Mouse (Mus musculus) kidney, adult 2 months (tissue): ENCODE measurements around the gene Car9. TPM values are rescaled to one million over a fixed set of nuclear protein-coding genes. Genes with fewer than 3 reads are reported as not detected.

Experiments used
- DNase-seq: peaks from one replicate; pipeline ENCODE4 v3.0.0; 2021
- H3K27ac ChIP-seq: fragments of 200-500 bp; 2 replicates; pipeline ENCODE4 v1.5.1; 2012; ENCODE audit warnings: low read depth, low read length, control low read depth, inconsistent platforms; ENCODE audit not compliant: insufficient read depth
- H3K27me3 ChIP-seq: fragments of 200-500 bp; replicated peaks from 2 replicates; pipeline ENCODE4 v1.6.1; 2012; ENCODE audit warnings: mild to moderate bottlenecking, moderate library complexity, low read length, inconsistent platforms; ENCODE audit not compliant: control insufficient read depth, insufficient read depth
- H3K36me3 ChIP-seq: fragments of 200-500 bp; 2 replicates; pipeline ENCODE4 v1.6.1; 2012; ENCODE audit warnings: mild to moderate bottlenecking, moderate library complexity, low read length, inconsistent platforms; ENCODE audit not compliant: control insufficient read depth, insufficient read depth
- H3K4me1 ChIP-seq: fragments of 200-500 bp; 2 replicates; pipeline ENCODE4 v1.6.1; 2011; ENCODE audit warnings: low read length; ENCODE audit not compliant: control insufficient read depth, insufficient read depth
- H3K4me3 ChIP-seq: fragments of 200-500 bp; 2 replicates; pipeline ENCODE4 v1.5.1; 2011; ENCODE audit warnings: mild to moderate bottlenecking, low read depth, low read length, control low read depth; ENCODE audit not compliant: insufficient read depth
- CTCF ChIP-seq: fragments of 200-500 bp; conservative IDR thresholded peaks from 2 replicates; pipeline ENCODE4 v1.5.1; 2011; ENCODE audit warnings: low read depth, mild to moderate bottlenecking, control low read depth, low read length, moderate library complexity, mixed read lengths; ENCODE audit not compliant: insufficient read depth, insufficient read length
- POLR2A ChIP-seq: fragments of 200-500 bp; IDR thresholded peaks from one replicate; pipeline ENCODE4 v1.6.1; 2011; ENCODE audit warnings: low read depth, low read length, control low read depth
- WGBS: fragments of 180-500 bp; shearing (Covaris S2); methylation state at CpG from one replicate; pipeline ENCODE4 v1.1.7; 2018; 5-methylcytosine and 5-hydroxymethylcytosine counted together
- polyA plus RNA-seq: library from polyadenylated mRNA; depleted of rRNA; stranded (reverse); fragments of >200 nt; gene quantifications from 2 replicates; pipeline ENCODE4 v1.2.3, GENCODE M21; 2012

Gene Car9
- polyA plus RNA-seq, 1 experiment, result 4.9 TPM

GRCm38 (mm10) chr4:43476604-43477003 lies 30.2 kb upstream of the Car9 start:
- H3K36me3 ChIP-seq, result no peaks in the 10 kb centered on the region
- no peaks in the 10 kb centered on the region for H3K4me1 ChIP-seq
- no peak overlapping the region for H3K4me3 ChIP-seq
- WGBS, result 78% methylated on average over 6 of the region's 6 CpGs
- H3K27me3 ChIP-seq, result no peaks in the 10 kb centered on the region
- TF ChIP-seq POLR2A (no peak), CTCF (no peak; the same call in 1 of the 2 replicates)
- no peak overlapping the region for H3K27ac ChIP-seq
- peak; percentile 55 for DNase-seq

GRCm38 (mm10) chr4:43477857-43478533 lies 28.8 kb upstream of the Car9 start:
- Histone ChIP-seq H3K4me3 (peak overlapping the region; percentile 27), H3K36me3 (no peaks in the 10 kb centered on the region), H3K27ac (no peak overlapping the region), H3K4me1 (no peaks in the 10 kb centered on the region), H3K27me3 (no peaks in the 10 kb centered on the region)
- TF ChIP-seq CTCF, result peak; percentile 62
- TF ChIP-seq POLR2A, result no peak
- WGBS, result 18% methylated on average over 11 of the region's 11 CpGs
- DNase-seq, result peak; percentile 93

GRCm38 (mm10) chr4:43478534-43478858 lies 28.3 kb upstream of the Car9 start:
- Histone ChIP-seq H3K36me3 (no peaks in the 10 kb centered on the region), H3K27me3 (no peaks in the 10 kb centered on the region), H3K4me1 (no peaks in the 10 kb centered on the region), H3K27ac (no peak overlapping the region), H3K4me3 (peak overlapping the region; percentile 27)
- WGBS, result 37% methylated on average over 8 of the region's 8 CpGs
- no peak for DNase-seq
- no peak for TF ChIP-seq CTCF

- peak; percentile 61 for DNase-seq
- H3K36me3 ChIP-seq, result no peaks in the 10 kb centered on the region
- H3K27me3 ChIP-seq, result no peaks in the 10 kb centered on the region
- TF ChIP-seq POLR2A, result no peak
- peak; percentile 34; the same call in 1 of the 2 replicates for TF ChIP-seq CTCF
- WGBS, result 54% methylated on average over 24 of the region's 24 CpGs
- peak overlapping the region; percentile 4; the same call in 1 of the 2 replicates for H3K4me3 ChIP-seq
- no peak overlapping the region for H3K27ac ChIP-seq
- H3K4me1 ChIP-seq, result no peaks in the 10 kb centered on the region
Observed at GRCm38 (mm10) chr4:43478906-43479832, 27.6 kb upstream of the Car9 start.

- WGBS, result 78% methylated on average over 5 of the region's 5 CpGs
- no peak for TF ChIP-seq CTCF
- peak; percentile 42 for DNase-seq
- Histone ChIP-seq H3K4me3 (no peak overlapping the region), H3K27ac (no peak overlapping the region), H3K4me1 (no peaks in the 10 kb centered on the region), H3K36me3 (no peaks in the 10 kb centered on the region), H3K27me3 (no peaks in the 10 kb centered on the region)
Observed at GRCm38 (mm10) chr4:43480985-43481384, 25.8 kb upstream of the Car9 start.

GRCm38 (mm10) chr4:43481894-43482456 lies 24.8 kb upstream of the Car9 start:
- H3K27me3 ChIP-seq, result no peaks in the 10 kb centered on the region
- no peak overlapping the region for H3K4me3 ChIP-seq
- H3K4me1 ChIP-seq, result no peaks in the 10 kb centered on the region
- TF ChIP-seq CTCF (no peak), POLR2A (no peak)
- no peak overlapping the region for H3K27ac ChIP-seq
- WGBS, result 76% methylated on average over 7 of the region's 7 CpGs
- H3K36me3 ChIP-seq, result no peaks in the 10 kb centered on the region
- no peak for DNase-seq

- no peak for TF ChIP-seq CTCF
- TF ChIP-seq POLR2A, result no peak
- Histone ChIP-seq H3K27ac (no peak overlapping the region), H3K27me3 (no peaks in the 10 kb centered on the region), H3K4me1 (no peaks in the 10 kb centered on the region), H3K36me3 (no peaks in the 10 kb centered on the region), H3K4me3 (no peak overlapping the region)
- 71% methylated on average over 10 of the region's 10 CpGs for WGBS
- DNase-seq, result no peak
Observed at GRCm38 (mm10) chr4:43482591-43482990, 24.2 kb upstream of the Car9 start.
